Mouse (Mus musculus) frontal cortex, adult (tissue): ENCODE data around the gene Dhrs3.

Experiments used
- ATAC-seq: cut with Nextera tagmentation; 2 replicates; pipeline ENCODE4 v1.9.2; 2017; ENCODE audit warnings: mild to moderate bottlenecking, moderate library complexity, mixed read lengths; ENCODE audit not compliant: low TSS enrichment

Gene Dhrs3

DNA sequence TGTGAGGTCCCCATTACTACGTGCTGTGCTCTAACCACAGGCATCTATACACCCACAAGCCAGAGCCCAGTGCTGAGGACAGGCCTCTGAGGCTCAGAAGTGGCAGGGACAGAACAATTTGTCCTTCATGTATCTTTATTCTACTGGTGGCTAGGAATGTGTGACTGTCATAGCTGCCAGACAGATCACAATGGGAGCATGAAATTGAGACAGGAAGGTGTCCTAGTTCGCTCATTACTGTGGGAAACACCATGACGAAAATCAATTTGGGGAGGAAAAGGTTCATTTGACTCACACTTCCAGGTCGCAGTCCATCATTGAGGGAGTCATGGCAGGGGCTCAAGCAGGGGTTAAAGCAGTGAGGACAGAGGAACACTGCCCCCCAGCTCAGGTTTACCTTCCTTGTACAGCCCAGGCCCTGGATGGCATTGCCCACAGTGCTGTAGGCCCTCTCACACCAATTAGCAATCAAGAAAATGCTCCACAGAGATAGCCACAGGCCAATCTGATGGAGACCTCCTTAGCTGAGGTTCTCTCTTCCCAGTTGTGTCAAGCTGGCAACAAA is 47.3 kb downstream of the Dhrs3 start:
- no peak for ATAC-seq

DNA sequence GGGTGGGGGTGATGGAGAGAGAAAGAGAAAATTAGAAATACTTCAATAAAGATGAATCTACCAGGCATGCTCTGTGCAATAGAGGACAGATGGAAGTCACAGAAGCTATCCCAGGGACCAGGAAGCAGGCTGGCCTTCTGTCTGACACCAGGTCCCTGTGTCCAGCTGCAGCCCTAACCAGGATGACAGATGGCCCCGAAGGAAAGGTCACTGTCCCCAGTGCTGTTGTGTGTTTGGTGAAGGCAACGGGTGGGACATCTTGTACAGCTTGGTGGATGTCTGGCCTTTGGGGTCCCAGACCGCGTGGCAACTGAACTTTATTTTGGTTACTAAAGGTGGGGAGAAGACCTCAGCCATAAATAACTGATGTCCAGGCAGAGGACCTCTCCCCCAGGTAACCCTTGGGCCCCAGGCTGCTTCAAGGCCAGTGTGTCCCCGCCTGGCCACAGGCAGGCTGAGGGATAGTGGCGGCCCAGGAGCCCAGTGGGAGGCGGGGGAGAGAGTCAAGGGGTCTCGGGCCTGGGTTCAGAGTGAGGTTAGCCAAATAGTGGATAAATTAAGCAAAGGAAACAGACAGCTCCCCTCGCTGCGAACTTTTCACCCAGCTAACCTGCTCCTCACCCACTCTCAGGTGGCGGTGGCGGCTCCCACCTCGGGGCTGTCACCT is 48.3 kb downstream of the Dhrs3 start:
- no peak for ATAC-seq

DNA sequence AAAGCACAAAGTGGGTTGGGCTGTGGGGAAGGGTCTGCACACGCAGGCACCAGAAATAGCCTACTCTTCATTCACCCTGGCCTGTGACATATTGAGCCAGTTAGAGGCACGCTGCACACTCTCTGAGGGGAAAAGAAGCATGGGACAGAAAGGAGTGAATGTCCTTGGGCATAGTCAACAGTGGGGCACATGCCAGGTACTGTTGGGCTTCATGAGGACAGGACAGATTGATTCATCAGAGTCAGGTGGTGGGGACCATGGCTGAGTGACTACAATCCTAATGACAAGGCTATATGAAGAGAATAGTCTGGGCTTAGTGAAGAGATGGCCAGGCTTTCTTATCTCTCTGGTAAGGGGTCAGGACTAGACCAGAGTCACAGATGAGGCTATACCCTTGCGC is 49.8 kb downstream of the Dhrs3 start:
- no peak for ATAC-seq

DNA sequence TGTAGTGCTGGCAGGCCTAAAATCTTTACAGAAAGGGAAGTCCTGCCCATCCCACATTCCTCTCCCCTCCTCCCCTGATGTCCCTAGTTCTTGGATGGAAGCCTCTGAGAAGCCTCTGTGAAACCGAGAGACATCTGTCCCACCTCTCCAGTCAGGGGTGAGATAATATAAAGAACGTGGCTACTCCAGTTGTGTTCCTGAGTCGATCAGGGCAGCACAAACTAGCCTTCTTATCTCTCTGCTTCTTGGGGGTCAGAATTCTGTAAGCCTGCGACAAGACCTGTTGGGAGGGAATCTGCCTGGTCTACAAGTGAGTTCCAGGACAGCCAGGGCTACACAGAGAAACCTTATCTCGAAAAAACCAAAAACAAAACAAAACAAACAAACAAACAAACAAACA is 50.6 kb downstream of the Dhrs3 start:
- no peak for ATAC-seq

DNA sequence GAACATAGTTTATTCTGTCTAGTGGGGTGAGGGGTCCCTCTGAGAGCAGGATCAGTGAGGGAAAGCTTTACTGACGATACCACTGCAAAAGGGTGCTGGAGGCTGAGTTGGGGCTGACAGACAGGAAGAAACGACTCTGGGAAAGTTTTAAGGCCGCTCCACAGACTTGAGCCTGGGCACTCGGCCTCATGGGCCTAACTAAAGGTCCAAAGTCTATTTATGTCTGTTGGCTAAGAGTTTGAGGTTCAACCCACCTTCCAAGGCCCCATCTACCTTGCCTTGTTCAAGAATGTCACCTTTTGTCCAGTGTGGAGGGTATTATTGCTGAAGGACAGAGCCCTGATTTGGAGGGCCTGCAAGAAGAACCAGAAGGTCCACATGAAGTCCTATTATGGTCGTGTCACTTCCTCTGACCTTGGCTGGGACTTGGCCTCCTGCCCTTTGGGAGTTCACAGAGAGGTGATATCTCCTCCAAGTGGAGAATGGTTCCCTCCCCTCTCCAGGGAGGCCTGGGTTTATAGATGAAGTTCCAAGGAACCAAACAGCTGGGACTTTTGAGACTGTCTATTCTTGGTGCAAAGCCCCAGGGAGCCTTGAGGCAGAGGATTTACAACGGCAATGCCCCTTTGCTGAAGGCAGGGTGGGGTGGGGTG is 55.2 kb downstream of the Dhrs3 start:
- no peak for ATAC-seq

DNA sequence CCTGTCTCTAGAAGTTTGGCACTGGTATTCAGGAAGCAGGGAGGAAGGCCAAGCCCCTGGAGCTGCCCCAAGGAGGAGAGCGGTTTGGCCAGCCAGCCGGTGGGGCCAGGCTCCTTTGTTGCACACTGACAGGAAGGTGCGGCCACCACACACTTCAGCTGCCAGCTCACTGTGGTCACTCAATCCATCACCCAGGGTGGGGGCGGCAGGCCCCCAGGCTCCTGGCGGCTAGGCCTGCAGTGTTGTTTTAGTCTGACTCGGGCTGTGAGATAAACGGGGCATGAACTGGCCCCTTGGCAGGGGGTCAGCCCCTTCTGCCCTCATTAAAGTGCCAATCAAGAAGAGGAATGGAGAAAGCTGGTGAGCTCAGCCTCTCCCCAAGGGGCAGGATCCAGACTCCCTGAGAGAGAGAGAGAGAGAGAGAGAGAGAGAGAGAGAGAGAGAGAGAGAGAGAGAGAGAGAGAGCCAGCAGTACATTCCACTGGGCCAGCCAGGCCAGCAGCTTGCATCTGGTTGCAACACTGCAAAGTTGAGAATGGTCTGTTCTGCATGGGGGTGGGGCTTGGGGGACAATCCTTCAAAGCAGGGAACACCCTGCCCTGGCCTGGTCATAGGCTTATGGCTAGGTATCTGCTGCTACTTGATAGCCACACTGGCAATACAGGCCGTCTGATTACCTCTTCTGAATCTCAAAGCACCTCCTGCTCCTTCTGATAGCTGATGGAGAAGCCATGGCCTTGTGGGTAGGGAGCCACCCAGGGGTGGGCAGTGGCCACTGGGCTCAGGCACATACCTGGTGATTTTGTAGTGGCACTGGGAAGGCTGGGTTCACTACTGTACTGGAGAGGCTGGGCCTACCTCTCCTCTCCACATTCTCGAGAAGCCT is 57.1 kb downstream of the Dhrs3 start:
- no peak for ATAC-seq

DNA sequence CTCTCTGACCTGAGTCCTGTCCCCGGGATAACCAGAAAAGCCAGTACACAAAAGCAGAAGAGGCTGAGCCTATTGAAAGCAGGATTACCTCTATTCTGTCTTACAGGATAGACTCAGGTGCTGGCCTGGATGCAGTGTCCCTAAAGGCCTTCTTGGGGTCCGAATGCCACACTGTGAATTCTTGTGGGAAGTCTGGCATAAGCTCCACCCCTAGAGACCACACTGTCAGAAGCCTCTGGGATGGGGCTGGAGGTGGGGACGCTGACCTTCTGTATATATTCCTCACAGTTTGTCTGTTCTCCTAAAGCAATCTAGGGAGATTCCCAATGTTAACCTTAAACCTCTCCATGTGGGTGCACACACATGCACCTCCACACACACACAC is 57.7 kb downstream of the Dhrs3 start:
- ATAC-seq, result no peak

DNA sequence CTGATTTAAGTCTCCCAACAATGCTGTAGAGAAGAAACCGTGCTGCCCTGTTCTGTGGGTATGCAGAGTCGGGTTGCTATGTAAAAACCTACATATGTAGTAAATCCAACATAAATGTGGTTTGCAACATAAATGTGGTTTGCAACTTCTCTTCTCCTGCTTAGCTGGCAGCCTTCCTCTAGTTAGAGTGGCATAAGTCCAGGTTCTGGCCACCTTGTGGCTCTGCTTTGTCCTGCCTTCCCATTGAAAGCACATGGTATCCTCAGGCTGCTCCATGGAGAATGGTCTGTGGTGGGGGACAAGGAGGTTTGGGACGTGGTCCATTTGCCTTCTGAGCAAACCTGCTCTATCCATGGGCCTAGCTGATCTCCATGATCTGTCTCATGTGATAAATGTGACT is 58.3 kb downstream of the Dhrs3 start:
- ATAC-seq, result no peak

DNA sequence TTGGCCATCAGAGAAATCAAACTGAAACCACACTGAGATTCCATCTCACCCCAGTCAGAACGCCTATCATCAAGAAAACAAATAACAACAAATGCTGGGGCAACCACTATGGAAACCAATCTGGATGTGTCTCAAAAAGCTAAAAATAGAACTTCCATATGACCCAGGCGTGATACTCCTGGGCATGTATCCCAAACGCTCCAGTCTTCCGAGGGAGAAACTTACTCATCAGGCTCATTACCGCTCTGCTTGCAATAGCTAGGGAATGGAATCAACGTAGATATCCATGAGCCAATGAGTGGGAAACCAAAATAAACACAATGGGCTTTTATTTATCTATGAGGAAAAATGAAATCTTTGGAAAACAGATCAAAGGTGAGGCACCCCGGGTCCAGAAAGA is 59.2 kb downstream of the Dhrs3 start:
- ATAC-seq, result no peak

DNA sequence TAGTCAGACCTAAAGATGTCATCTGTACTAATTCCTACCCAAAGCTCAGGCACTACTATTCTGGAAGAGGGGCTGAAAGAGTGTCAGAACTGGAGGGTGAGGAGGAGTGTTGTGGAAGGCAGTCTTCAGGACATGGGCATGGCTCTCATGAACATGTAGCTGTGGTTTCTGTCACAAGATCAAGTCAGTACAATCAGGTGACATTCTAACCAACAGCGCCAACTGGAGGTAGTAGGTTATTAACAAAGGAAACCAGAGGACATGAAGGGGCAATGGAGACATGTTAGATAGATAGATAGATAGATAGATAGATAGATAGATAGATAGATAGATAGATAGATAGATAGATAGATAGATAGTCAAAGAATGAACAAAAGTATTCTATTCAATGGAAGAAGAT is 60.8 kb downstream of the Dhrs3 start:
- no peak for ATAC-seq

DNA sequence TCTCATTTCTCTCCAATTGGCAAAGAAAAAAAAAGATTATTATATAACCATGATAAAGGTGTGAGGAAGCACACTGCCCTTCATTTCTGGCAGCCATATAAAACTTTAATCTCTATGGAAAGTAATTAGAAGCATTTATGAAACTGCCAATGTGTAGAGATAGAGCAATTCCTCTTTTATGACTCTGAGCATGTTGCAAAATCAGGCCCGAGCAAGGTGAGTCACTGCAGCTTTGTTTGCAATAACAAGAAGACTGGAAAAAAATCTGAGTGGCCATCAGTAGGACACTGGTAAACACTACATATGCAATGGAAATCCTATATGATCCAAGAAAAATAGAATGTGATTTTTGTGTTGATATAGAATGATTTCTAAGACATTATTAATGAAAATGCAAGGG is 63.2 kb downstream of the Dhrs3 start:
- ATAC-seq, result no peak

DNA sequence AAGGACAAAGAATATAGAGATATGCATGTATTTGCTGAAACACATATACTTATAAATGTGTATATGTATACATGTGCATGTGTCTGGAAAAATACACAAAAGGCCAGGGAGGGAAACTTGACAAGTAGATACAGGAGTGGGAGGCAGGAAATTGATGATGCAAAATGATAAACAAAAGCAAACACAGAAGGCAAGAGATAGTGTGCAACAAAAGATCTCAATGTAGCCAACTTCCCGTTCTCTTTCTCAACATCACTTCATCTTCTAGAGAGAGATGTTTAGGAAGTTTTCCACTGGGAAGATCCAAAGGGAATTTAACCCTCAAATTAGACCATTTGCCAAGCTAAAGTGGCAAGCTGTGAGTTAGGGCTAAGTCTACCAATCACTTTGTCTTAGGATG is 63.7 kb downstream of the Dhrs3 start:
- ATAC-seq, result no peak

DNA sequence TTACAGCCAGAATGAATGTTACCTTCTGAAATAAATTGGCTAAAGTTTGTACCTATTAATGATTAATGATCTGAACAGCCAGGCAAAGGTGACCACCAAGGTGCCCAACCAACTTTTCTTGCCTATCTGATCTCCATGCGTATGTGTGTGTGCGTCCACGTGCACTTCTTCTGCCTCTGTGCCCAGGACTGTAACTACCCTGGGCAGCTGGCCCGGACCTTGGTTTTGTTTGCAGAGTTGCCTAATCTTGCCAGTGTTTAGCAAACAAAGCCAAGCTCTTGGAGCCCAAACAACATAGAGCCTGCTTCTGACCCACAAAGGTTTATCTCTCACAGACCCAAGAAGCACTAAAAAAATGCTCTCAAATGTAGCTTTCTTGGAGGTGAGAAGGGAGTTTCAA is 64.6 kb downstream of the Dhrs3 start:
- ATAC-seq, result no peak

DNA sequence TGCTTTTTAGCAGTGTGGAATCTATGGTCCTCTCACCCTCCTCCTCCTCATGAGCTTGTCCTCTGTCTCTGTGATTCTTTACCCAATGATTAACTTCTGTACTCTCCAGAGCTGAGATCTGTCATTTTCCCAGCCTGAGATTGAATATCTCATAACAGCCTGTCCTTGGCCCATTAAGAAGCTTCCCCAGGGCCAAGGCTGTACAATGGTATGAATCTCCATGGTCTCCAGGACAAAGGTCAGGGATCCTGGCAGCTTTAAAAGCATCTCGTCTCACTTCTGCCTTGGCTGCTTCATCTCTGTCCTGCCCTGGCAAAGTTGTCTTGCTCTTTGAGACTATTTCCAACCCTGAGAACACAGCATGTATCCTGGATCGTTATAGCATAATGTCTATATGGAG is 65.1 kb downstream of the Dhrs3 start:
- no peak for ATAC-seq

DNA sequence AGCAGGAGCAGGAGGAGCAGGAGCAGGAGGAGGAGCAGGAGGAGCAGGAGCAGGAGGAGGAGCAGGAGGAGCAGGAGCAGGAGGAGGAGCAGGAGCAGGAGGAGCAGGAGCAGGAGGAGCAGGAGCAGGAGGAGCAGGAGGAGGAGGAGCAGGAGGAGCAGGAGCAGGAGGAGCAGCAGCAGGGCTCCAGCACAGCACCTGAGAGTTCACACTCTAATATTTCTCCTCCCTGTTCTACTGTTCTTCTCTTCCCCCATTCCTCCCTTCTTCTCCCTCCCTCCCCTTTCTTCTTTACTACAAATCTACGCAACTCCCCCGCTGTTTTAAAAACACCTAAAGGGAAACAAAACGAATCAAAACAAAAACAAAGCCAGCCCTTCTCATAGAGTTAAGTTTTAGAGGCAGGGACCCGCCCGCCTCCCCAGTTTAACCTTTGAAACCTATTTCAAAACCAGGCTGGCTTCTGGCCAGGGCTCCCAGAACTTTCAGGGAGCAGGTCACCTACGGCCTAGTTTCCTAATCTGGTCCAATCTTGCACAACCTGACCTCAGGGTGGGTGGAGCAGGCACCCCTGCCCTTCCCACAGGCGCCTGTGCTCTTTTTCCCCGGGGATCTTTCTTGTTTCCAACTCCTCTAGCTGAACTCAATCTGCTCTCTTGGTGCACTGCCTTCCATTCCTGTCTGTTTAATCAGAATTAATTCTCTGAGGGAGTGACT is 67.7 kb downstream of the Dhrs3 start:
- ATAC-seq, result no peak

DNA sequence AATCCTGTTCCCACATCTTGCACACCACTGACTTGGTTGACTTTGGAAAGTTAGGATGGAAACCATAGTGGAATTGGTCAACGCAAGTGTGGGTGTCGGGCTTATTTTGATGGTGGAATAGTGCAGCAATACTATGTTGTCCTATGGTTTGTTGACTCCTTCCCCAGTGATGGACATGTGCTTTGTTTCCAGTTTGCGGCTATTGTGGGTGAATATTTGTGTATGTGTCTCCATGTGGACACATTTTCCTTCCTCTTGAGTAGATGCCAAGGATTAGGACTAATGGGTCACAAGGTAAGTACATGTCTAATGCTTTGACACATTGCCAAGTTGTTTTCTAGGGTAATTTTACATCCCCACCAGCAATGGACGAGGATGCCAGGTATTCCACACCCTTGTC is 68.6 kb downstream of the Dhrs3 start:
- ATAC-seq, result no peak

DNA sequence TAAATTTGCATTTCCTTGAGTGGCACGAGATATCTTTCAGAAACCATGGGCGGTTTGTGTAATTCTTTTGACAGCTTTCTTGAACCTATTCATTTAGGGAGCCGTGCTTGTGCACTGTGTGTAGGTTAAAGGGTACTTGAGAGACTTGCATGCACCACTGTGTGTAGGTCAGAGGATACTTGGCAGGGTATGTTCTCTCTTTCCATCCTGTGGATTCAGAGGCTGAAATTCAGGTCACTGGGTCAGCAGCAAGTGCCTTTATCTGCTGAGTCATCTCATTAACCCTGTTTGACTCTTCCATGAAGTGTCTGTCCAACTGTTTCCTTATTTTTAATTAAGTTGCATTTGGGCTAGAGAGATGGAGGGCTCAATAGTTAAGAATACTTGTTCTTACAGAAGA is 69.1 kb downstream of the Dhrs3 start:
- ATAC-seq, result no peak

DNA sequence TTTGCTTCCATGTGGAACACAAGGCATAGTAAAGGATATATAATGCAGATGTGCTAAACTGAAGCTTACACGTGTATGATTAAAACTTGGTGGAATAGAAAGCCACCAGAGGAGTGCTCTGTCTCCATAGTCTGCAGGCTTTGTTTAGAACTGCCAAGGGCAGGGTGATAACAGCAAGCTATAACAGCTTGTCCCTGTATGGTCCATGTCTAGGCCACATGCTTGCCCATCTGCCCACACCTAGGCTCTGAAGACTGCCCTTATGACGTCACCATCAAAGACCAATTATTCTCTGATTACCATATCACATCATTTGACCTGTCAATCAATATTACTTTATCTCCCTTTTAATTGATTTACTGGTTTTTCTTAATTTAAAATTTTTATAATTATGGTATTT is 72.6 kb downstream of the Dhrs3 start:
- ATAC-seq, result no peak

DNA sequence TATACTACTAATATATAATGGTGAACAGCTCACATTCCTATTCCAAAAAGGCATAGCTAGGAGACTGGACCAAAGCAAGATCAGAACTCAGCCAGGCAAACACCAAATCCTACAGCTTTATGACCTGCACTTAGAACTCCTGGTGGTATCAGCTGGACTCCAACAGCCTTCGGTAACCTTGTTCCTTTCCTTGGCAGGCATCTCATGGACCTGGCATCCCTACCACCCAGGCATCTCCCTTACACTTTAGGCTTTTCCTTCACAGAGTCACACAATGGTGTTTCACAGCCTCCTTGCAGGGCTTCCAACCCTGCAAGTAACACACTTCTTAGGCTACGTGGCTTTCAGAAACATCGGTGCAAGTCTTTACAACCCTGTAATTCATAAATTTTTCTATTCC is 75.7 kb downstream of the Dhrs3 start:
- ATAC-seq, result no peak

DNA sequence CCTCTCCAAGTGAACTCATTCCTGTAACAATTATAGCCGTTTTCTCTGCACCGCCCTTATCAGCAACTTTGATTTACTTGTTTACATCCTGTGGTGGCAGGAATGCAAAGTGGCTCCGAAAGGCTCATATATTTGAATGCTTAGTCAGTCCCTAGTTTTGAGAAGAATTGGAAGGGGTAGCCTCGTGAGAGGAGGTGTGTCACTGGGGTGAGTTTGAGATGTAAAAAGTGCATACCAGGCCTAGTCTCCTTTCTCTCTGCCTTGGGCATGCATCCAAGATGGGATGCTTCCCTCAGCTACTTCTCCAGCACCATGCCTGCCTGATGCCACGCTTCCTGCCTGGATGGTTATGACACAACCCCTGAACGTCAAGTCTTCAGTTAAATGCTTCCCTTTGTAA is 76.4 kb downstream of the Dhrs3 start:
- ATAC-seq, result no peak

DNA sequence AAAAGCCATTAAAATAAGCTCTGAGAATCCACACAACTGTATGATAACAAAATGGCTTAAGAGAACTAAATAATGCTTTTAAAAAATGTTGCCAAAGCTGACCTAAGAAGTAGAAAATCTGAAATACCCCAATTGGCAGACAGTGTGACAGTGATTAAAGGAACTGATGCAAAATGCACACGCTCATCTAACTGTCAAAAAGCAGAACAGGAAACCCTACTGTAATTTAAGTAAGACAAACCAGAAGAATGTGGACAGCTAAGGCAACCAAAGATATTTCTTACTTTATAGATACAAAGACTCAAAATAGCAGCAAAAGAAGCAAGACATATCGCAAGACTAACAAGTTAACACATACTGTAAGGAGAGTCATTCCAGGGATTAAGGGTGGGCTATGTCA is 78.4 kb downstream of the Dhrs3 start:
- no peak for ATAC-seq
